Mouse (Mus musculus): Measurements from ENCODE around the gene Golm1.

Gene Golm1

GRCm38 (mm10) chr13:59647484-59647883, 28.1 kb downstream of the Golm1 start:
- DNase-seq (ENCODE audit: low spot score in 2 of 2): no peak

- no peak for DNase-seq (ENCODE audit: low spot score in 2 of 2)
These were observed 28.9 kb downstream of the Golm1 start for GRCm38 (mm10) chr13:59646674-59647244.

- no peak for DNase-seq (ENCODE audit: low spot score in 2 of 2)
These were observed 30.1 kb downstream of the Golm1 start for GRCm38 (mm10) chr13:59645491-59645890.

GRCm38 (mm10) chr13:59642818-59643217, 32.8 kb downstream of the Golm1 start:
- no peak for DNase-seq (ENCODE audit: low spot score in 2 of 2)

GRCm38 (mm10) chr13:59640178-59640440, 35.5 kb downstream of the Golm1 start:
- no peak for DNase-seq (ENCODE audit: low spot score in 2 of 2)

GRCm38 (mm10) chr13:59639368-59640177, 36.0 kb downstream of the Golm1 start:
- DNase-seq (ENCODE audit: low spot score in 2 of 2): no peak

GRCm38 (mm10) chr13:59637800-59638199, 37.8 kb downstream of the Golm1 start:
- no peak for DNase-seq (ENCODE audit: low spot score in 2 of 2)

GRCm38 (mm10) chr13:59634637-59635036, 41.0 kb downstream of the Golm1 start:
- no peak for DNase-seq (ENCODE audit: low spot score in 2 of 2)

- DNase-seq (ENCODE audit: low spot score in 2 of 2): no peak
These were observed 48.9 kb downstream of the Golm1 start for GRCm38 (mm10) chr13:59626739-59627138.

- DNase-seq (ENCODE audit: low spot score in 2 of 2): no peak
These were observed 50.7 kb downstream of the Golm1 start for GRCm38 (mm10) chr13:59624903-59625302.

GRCm38 (mm10) chr13:59624389-59624788, 51.2 kb downstream of the Golm1 start:
- DNase-seq (ENCODE audit: low spot score in 2 of 2): no peak

GRCm38 (mm10) chr13:59621643-59622489, 53.7 kb downstream of the Golm1 start:
- no peak for DNase-seq (ENCODE audit: low spot score in 2 of 2)

- DNase-seq (ENCODE audit: low spot score in 2 of 2): no peak
These were observed 57.1 kb downstream of the Golm1 start for GRCm38 (mm10) chr13:59618463-59618862.

GRCm38 (mm10) chr13:59615554-59615953, 60.1 kb downstream of the Golm1 start:
- no peak for DNase-seq (ENCODE audit: low spot score in 2 of 2)

GRCm38 (mm10) chr13:59615152-59615551, 60.5 kb downstream of the Golm1 start:
- DNase-seq (ENCODE audit: low spot score in 2 of 2): no peak

- no peak for DNase-seq (ENCODE audit: low spot score in 2 of 2)
These were observed 61.7 kb downstream of the Golm1 start for GRCm38 (mm10) chr13:59613868-59614267.

GRCm38 (mm10) chr13:59610437-59610836, 65.2 kb downstream of the Golm1 start:
- DNase-seq (ENCODE audit: low spot score in 2 of 2): no peak

GRCm38 (mm10) chr13:59609885-59610284, 65.7 kb downstream of the Golm1 start:
- DNase-seq (ENCODE audit: low spot score in 2 of 2): no peak

- no peak for DNase-seq (ENCODE audit: low spot score in 2 of 2)
These were observed 70.2 kb downstream of the Golm1 start for GRCm38 (mm10) chr13:59605221-59605922.

- DNase-seq (ENCODE audit: low spot score in 2 of 2): no peak
These were observed 71.1 kb downstream of the Golm1 start for GRCm38 (mm10) chr13:59604511-59604910.

- no peak for DNase-seq (ENCODE audit: low spot score in 2 of 2)
These were observed 72.5 kb downstream of the Golm1 start for GRCm38 (mm10) chr13:59603096-59603495.

- no peak for DNase-seq (ENCODE audit: low spot score in 2 of 2)
These were observed 83.0 kb downstream of the Golm1 start for GRCm38 (mm10) chr13:59592630-59593029.
